Mouse (Mus musculus) c-Kit-positive CD71-positive TER-119-positive erythroid progenitor cells, embryonic 14.5 days (primary cell): Measurements from ENCODE around the gene Nostrin.
A peak's percentile ranks its signal among the peaks of the same experiment; 100 is the strongest.

Source experiments
- DNase-seq: peaks from one replicate; pipeline ENCODE4 v3.0.0-alpha.2; 2013; ENCODE audit warnings: low spot score

Gene Nostrin

GRCm38 (mm10) chr2:69205185-69205584, 69.6 kb downstream of the Nostrin start:
- DNase-seq: peak; percentile 19

- peak; percentile 93 for DNase-seq
Measured at GRCm38 (mm10) chr2:69205791-69206351, 70.3 kb downstream of the Nostrin start, which contains the start of gene Spc25. TSS of gene Spc25 (minus strand) at chr2:69206194.

- peak; percentile 40 for DNase-seq
Measured at GRCm38 (mm10) chr2:69206523-69206922, 70.9 kb downstream of the Nostrin start.

GRCm38 (mm10) chr2:69209684-69210083, 74.1 kb downstream of the Nostrin start:
- DNase-seq: no peak

- DNase-seq: no peak
Measured at GRCm38 (mm10) chr2:69210773-69211172, 75.2 kb downstream of the Nostrin start, which contains the start of gene G6pc2. TSS of gene G6pc2 (plus strand) at chr2:69211073.

- no peak for DNase-seq
Measured at GRCm38 (mm10) chr2:69212652-69213051, 77.1 kb downstream of the Nostrin start.

- DNase-seq: no peak
Measured at GRCm38 (mm10) chr2:69215242-69215641, 79.6 kb downstream of the Nostrin start.

- no peak for DNase-seq
Measured at GRCm38 (mm10) chr2:69221868-69222416, 86.3 kb downstream of the Nostrin start.

- no peak for DNase-seq
Measured at GRCm38 (mm10) chr2:69222815-69223214, 87.2 kb downstream of the Nostrin start.

GRCm38 (mm10) chr2:69224724-69225123, 89.1 kb downstream of the Nostrin start:
- no peak for DNase-seq

GRCm38 (mm10) chr2:69226876-69227275, 91.3 kb downstream of the Nostrin start:
- DNase-seq: no peak

GRCm38 (mm10) chr2:69228635-69229034, 93.0 kb downstream of the Nostrin start:
- DNase-seq: no peak

- no peak for DNase-seq
Measured at GRCm38 (mm10) chr2:69230137-69230536, 94.5 kb downstream of the Nostrin start.

GRCm38 (mm10) chr2:69232101-69232500, 96.5 kb downstream of the Nostrin start:
- DNase-seq: no peak

- DNase-seq: no peak
Measured at GRCm38 (mm10) chr2:69234976-69235678, 99.5 kb downstream of the Nostrin start.
